Mouse (Mus musculus) urinary bladder, postnatal 14 days (tissue): ENCODE data around the gene Plpp7.

ENCODE experiments used
- DNase-seq: peaks from one replicate; pipeline ENCODE4 v3.0.0; 2021; ENCODE audit warnings: low spot score

The Plpp7 gene

DNA sequence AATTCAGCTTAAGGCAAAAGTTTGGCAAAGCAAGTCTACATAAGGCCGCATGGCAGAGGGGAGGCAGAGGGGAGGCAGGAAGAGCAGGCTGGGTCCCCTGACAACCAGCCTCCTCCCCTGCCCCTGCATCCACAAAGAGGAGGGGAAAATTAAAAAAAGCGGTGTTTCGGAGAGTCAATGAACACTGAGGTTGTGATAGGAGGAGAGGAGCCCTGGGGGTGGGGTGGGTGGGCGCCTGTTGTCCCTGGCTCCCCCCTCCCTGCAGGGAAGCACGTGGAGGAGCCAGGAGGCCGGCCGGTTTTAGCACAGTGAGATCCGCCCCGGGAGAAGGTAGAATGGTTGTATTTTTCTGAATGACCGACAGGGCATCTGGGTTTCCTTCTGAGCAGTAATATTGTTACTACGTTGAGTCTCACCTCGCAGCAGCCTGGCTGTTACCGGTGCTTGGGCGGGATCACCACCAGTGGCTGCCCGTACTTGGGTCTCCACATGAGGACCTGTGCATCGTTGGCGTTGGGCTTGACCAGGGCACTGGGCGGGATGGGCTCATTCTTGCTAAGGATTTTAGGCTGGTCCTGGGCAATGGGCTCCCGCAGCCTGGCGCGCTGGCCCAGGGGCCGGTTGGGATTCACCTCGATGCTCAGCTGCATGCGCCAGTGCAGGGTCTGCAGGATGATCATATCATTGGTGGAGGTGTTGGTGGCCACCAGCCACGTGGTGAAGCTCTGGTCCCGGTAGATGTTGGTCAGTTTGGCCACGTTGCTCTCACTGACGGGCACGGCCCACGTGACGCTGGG lies 26.3 kb upstream of the Plpp7 start:
- no peak for DNase-seq

DNA sequence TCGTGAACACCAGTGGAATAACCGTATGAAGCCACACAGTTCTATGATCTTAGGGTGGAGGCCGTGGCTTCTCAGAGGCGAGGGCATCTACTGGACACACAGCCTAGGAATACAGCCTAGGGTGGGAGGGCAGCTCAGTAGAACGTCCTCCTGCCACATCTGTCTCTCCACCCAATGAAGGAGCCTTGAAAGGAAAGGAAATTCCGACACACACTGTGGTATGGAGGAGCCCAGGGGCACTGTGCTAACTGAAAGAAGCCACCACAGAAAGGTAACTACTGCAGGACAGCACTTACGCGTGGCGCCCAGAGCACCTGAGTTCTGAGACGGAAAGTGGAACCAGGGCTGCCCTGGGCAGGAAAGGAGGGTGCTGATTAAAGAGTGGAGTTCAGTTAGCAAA lies 24.6 kb upstream of the Plpp7 start:
- no peak for DNase-seq

DNA sequence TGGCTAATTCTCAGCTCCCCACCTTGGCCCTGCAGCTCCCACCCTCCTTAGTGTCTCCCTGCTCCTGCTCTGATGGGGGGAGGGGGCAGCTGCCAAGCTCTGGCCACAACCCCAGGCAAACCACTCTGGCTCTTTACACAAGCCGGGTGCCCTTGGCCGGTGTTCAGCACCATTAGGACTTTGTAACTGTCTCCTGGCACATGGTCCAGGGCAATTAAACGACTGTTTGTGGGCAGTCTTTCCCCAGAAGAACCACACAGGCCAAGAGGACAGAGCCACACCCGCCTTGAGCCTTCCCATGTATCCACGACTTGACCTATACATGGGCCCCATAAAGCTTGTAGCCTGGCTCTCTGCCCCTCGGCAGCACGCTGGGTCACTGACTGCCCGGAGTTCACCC lies 20.9 kb upstream of the Plpp7 start:
- DNase-seq: no peak

- DNase-seq: no peak
These were observed 20.0 kb upstream of the Plpp7 start for GRCm38 (mm10) chr2:32075368-32075767.

DNA sequence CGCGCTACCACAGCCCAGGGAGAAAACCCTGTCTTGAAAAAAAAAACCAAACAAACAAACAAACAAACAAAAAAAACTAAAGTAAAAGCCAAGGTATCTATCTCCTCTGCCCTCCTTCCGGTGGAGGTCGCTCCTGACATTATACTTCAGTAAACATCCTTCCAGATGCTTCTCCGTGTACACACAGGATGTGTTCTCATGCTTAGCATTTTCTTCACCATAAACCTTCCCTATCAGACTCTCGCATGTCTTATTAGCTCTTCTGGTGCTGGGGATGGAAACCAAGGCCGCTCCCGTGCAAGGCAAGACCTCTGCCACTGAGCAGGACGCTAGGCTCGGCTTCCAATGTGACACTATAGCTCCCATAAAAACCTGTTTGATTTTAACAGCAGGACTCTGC lies 17.6 kb upstream of the Plpp7 start:
- DNase-seq: no peak

DNA sequence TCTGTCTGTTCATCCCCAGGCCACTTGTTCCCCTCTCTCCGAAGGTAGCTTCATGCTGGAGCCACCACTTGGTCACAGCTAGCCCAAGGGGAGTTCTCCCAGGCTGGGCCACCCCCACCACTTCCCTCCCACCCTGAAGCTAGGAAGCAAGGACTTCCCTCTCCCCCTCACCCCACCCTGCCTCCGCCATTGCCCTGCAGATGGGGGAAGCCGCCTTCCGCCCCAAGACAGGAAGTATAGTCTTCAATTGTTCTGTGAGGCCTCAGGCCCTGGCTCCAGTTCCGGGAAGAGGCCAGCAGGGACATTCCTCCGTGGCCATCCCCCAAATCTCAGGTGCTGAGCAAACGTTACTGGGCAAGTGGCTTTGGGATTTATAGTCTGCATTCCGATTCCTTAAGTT lies 16.8 kb upstream of the Plpp7 start:
- DNase-seq: no peak

- no peak for DNase-seq
These were observed 16.1 kb upstream of the Plpp7 start for GRCm38 (mm10) chr2:32079191-32079725.

GRCm38 (mm10) chr2:32080681-32081080 lies 14.6 kb upstream of the Plpp7 start:
- no peak for DNase-seq

DNA sequence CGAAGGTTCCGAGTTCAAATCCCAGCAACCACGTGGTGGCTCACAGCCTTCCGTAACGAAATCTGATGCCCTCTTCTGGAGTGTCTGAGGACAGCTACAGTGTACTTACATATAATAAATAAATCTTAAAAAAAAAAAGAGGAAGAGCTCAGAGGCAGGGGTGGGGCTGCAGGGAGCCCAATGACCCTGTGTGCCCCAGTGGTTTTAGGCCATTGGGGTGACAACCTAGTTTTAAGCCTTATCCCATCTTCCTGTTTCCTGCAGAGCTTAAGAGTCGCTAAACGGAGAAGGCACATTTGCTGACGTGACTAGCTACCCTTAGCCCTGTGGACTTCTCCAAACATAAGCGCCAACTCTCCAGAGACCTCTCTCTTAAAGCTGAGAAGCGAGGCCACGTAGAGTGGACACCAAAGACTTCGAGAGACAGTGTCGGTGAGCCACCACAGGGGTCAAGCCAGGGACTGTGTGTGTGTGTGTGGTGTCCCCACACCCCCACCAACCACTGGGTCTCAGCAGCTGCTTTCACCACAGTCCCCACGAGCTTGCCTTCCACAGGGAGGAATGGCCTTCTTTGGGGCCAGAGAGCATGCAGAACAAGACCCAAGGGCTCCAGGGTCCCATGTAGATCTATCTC lies 13.9 kb upstream of the Plpp7 start:
- no peak for DNase-seq

DNA sequence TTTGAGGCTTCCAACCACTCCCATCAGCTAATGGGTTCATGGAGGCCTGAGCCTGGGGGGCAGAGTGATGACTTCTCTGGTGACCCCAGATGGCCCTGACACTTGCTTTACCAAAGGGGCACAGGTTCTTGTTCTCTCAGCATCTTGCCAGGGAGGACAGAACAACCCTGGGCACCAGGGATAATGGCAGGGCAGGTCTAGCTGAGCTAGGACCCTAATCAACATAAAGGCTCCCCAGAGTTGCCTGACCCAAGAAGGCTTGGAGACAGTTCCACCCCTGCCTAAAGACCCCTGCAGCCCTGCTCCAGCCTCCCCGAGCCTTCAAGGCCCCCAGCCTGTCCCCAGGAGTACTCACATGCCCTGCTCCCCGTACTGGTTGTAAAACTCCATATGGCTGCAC lies 13.1 kb upstream of the Plpp7 start:
- no peak for DNase-seq

- peak; percentile 22 for DNase-seq
These were observed 11.9 kb upstream of the Plpp7 start for GRCm38 (mm10) chr2:32083159-32084011.

DNA sequence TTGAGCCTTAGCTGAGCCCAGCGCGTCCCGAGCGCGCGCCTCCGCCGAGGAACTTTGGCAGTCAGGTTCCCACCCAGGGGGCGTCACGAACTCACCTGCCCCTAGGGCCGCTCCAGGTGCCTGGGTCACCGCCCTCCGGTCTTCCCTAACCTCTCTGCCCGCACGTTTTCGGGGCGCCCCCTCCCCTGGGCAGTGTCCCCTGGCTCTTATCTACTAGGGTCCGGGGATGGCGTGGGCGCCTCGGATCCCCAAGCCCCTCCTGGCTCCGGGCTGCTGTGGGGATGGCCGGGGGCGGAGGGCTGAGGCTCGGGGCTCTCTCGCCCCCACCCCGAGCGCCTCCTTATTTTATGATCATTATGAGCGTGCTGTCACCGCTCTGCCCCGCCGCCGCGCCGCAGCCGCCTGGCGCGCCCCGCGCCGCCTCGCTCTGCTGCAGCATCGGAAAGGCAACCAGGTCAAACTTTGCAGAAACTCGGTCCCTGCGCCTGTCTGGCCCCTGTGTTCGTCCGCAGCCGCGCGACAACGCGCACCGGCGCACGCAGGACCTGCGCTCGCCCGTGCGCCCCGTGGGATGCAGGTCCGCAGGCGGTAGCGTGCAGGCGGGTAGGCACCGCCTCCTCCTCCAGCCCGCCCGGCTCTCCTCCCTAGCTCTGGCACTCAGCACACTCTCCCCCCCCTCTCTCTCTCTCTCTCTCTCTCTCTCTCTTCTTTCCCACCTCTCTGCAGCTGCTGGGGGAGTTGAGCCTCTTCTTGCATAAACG lies 11.0 kb upstream of the Plpp7 start, which contains the start of gene Fam78a:
TSS of gene Fam78a (minus strand) at position 747 of the 761 bp plus-strand sequence.
- DNase-seq: no peak

- no peak for DNase-seq
These were observed 10.5 kb upstream of the Plpp7 start for GRCm38 (mm10) chr2:32084872-32085199.

- no peak for DNase-seq
These were observed 10.1 kb upstream of the Plpp7 start for GRCm38 (mm10) chr2:32085231-32085630.

GRCm38 (mm10) chr2:32087606-32088005 lies 7.7 kb upstream of the Plpp7 start:
- no peak for DNase-seq

DNA sequence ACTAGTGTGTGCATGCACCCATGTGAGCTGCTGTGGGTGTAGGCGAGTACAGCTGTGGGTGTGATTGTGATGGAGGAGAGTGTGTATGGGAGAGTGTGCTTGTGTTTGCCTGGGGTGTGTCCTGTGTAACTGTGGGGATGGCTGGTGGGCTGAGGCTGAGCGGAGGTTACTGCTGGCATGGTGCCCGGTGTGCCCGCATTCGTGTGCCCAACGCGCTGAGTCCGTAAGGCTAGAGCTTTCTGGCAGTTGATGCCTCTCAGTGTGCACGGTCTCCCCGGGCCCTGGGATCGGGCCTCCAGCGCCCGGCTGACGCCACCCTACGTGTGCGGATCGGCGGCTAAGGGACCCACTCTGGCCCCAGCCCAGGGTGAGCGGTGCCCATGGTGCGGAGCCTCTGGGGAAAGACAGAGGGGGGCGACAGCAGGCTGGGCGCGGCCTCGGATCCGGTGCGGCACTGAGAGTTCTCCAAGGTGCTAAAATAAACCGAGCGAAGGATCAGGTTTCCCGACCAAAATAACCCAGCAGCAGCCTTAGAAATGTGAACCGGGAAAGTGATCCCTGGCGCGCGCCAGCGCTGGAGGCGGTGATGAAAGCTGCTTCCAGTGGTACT lies 6.9 kb upstream of the Plpp7 start:
- DNase-seq: no peak

DNA sequence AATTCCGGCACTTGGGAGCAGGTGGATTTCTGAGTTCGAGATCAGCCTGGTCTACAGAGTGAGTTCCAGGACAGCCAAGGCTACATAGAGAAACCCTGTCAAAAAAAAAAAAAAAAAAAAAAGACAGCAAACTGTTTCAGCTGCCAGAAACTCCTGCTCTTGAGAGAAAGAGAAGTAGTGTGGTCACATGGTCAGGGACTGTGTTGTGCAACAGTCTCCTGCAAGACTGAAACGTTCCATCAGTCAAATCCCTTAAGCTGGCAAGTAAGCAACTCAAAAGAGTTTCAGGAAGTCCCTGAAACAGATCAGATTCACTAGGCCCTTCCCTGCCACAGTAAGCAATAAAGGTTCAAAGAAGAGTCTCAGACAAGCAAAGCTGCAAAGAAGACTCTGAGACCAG lies 5.7 kb upstream of the Plpp7 start:
- DNase-seq: no peak

GRCm38 (mm10) chr2:32090145-32090544 lies 5.2 kb upstream of the Plpp7 start:
- no peak for DNase-seq

GRCm38 (mm10) chr2:32091956-32092355 lies 3.4 kb upstream of the Plpp7 start:
- DNase-seq: no peak

DNA sequence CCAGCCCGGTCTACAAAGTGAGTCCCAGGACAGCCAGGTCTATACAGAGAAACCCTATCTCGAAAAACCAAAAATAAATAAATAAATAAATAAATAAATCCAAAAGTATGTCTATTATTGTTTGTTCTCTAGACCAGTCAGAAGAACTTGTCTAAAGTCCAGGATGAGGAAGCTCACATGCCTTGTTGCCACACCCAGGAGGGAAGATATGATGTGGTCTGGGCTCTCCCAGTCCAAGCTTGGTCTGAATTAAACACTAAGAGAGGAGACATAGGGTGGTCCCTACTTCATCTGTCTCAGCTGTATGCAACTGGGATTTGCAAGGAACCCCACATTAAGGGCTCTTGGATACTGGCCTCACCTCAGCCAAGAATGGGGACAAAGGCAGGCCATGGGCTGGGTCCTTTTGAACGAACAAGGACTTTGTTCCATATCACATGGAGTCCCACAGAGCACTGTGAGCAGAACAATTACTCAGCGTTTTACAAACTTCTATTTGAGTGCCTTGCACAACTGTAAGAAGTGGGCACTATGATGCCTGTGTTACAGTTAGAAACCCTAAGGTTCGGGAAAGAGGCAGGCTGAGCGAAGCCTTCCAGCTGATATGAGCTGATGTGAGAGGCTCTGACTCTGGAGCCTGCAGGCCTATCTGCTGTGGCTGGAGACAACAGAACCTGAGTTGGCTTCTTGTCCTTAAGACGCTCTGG lies 1.2 kb upstream of the Plpp7 start:
- DNase-seq: no peak

GRCm38 (mm10) chr2:32096122-32096420 lies 743 bp downstream of the Plpp7 start:
- DNase-seq: no peak
